ENCODE assay signal across 10 mouse cellular contexts in genomic region chr2:30995432-30995996, GRCm38 (mm10). TPM values are rescaled to one million over a fixed set of nuclear protein-coding genes. Genes with fewer than 3 reads are reported as not detected.
DNase-seq lines count a peak whose midpoint lies in the region; ATAC-seq and TF ChIP-seq lines count a peak whose summit lies in the region.
"Had no signal": no experiment of that assay in that cellular context is flagged by ENCODE, and none has a peak within 500 bp of the region (broad histone marks: within the 10 kb centered on the region; RNA-seq: fewer than 3 reads in every experiment).

No protein-coding gene starts in this region.

- no peak overlapping the region for H3K9ac ChIP-seq in intestine, postnatal 0 days (ENCODE audit: low read depth, low read length)
- H3K9ac ChIP-seq: hindbrain, embryonic 14.5 days; limb, embryonic 15.5 days had no signal

- H3K4me1 ChIP-seq in heart, embryonic 10.5 days, result peaks cover 25% of the 10 kb centered on the region
- H3K4me1 ChIP-seq in intestine, postnatal 0 days (replicated peaks; ENCODE audit: control insufficient read depth, insufficient read depth, low read length), result no peaks in the 10 kb centered on the region

- no peak overlapping the region for H3K4me2 ChIP-seq in intestine, postnatal 0 days (replicated peaks; ENCODE audit: low read depth)
- H3K4me2 ChIP-seq: hindbrain, embryonic 14.5 days; limb, embryonic 15.5 days had no signal

- H3K9me3 ChIP-seq in heart, embryonic 10.5 days, result no peaks in the 10 kb centered on the region
- H3K9me3 ChIP-seq in intestine, postnatal 0 days (ENCODE audit: control insufficient read depth), result no peaks in the 10 kb centered on the region
- H3K9me3 ChIP-seq: limb, embryonic 15.5 days had no signal

- 70% methylated on average over 11 of the region's 11 CpGs for WGBS in heart, embryonic 10.5 days
- WGBS in intestine, postnatal 0 days, result 80% methylated on average over 11 of the region's 11 CpGs

- TF ChIP-seq CTCF in gastrocnemius, adult 2 months (IDR thresholded peaks at IDR 0.05), result no peak
- no peak for TF ChIP-seq CTCF in left cerebral cortex, adult 2 months (IDR thresholded peaks at IDR 0.05)
- TF ChIP-seq CTCF in intestine, postnatal 0 days (IDR thresholded peaks at IDR 0.05; ENCODE audit: low read depth), result no peak

- H3K27me3 ChIP-seq in heart, embryonic 10.5 days (ENCODE audit: insufficient read depth, poor library complexity, severe bottlenecking), result no peaks in the 10 kb centered on the region
- H3K27me3 ChIP-seq in intestine, postnatal 0 days (replicated peaks; ENCODE audit: control insufficient read depth, insufficient read depth, low read length), result no peaks in the 10 kb centered on the region
- H3K27me3 ChIP-seq: limb, embryonic 15.5 days had no signal

- peak; percentile 60 for DNase-seq in gastrocnemius, adult 2 months
- DNase-seq in gastrocnemius, postnatal 4 days (ENCODE audit: low spot score in 2 of 2), result no peak
- DNase-seq in NIH3T3 (ENCODE audit: low read depth), result peak; percentile 52
- DNase-seq in heart, embryonic 10.5 days (ENCODE audit: low spot score), result no peak
- peak; percentile 37 for DNase-seq in kidney, postnatal 10 days
- DNase-seq in right cerebral cortex, adult 2 months (ENCODE audit: low spot score in 2 of 2), result no peak
- no peak for DNase-seq in left cerebral cortex, adult 2 months (ENCODE audit: extremely low spot score in 1 of 2, low spot score in 2 of 2)

- peaks cover 14% of the 10 kb centered on the region for H3K36me3 ChIP-seq in heart, embryonic 10.5 days
- H3K36me3 ChIP-seq in intestine, postnatal 0 days (ENCODE audit: control insufficient read depth, insufficient read depth), result no peaks in the 10 kb centered on the region

- peak overlapping the region; percentile 50 for H3K27ac ChIP-seq in gastrocnemius, adult 2 months
- peak overlapping the region; percentile 79 for H3K27ac ChIP-seq in heart, embryonic 10.5 days
- H3K27ac ChIP-seq in left cerebral cortex, adult 2 months, result no peak overlapping the region
- H3K27ac ChIP-seq in intestine, postnatal 0 days (ENCODE audit: low read depth, low read length), result no peak overlapping the region
- H3K27ac ChIP-seq: hindbrain, embryonic 14.5 days; limb, embryonic 15.5 days had no signal

- no peak for ATAC-seq in intestine, postnatal 0 days

- peak overlapping the region; percentile 4 for H3K4me3 ChIP-seq in gastrocnemius, adult 2 months
- H3K4me3 ChIP-seq in heart, embryonic 10.5 days, result no peak overlapping the region
- no peak overlapping the region for H3K4me3 ChIP-seq in left cerebral cortex, adult 2 months
- H3K4me3 ChIP-seq in intestine, postnatal 0 days (ENCODE audit: low read depth, low read length), result no peak overlapping the region
- H3K4me3 ChIP-seq: limb, embryonic 15.5 days had no signal

- intact Hi-C loops in gastrocnemius, adult 2 months (cut with DNase I), result no loop called here
- intact Hi-C loops in left cerebral cortex, adult 2 months (cut with DNase I), result no loop called here

RNA-seq across cellular contexts. Expression of gene Usp20, which starts 13.4 kb away (rescaled TPM):
- total RNA-seq in gastrocnemius, adult 2 months (2021), result 10 to 100 TPM in 1 of 2 experiments, 1 to 10 TPM in 1; 8.7 to 10.6 TPM
- 10 to 100 TPM; 40.0 to 44.8 TPM for total RNA-seq in gastrocnemius, postnatal 4 days (2021)
- 15.7 and 21.5 TPM in 2 replicates for polyA plus RNA-seq in heart, embryonic 10.5 days (2016; fragmentation: Nextera tagmentation; extraction: Ambion mirVana)
- total RNA-seq in left cerebral cortex, adult 2 months (2021), result 10 to 100 TPM; 76.0 to 82.8 TPM
- 4.0 and 5.2 TPM in 2 replicates for polyA plus RNA-seq in intestine, postnatal 0 days (2015; fragmentation: Nextera tagmentation; extraction: Ambion mirVana)

RNA-seq across cellular contexts. Expression of gene BC005624, which starts 13.5 kb away (rescaled TPM):
- 10 to 100 TPM; 25.9 to 26.6 TPM for total RNA-seq in gastrocnemius, adult 2 months (2021)
- total RNA-seq in gastrocnemius, postnatal 4 days (2021), result 10 to 100 TPM; 17.4 to 21.3 TPM
- polyA plus RNA-seq in heart, embryonic 10.5 days (2016; fragmentation: Nextera tagmentation; extraction: Ambion mirVana), result 36.9 and 42.6 TPM in 2 replicates
- total RNA-seq in left cerebral cortex, adult 2 months (2021), result 10 to 100 TPM; 65.0 to 68.6 TPM
- polyA plus RNA-seq in intestine, postnatal 0 days (2015; fragmentation: Nextera tagmentation; extraction: Ambion mirVana), result 28.2 and 29.3 TPM in 2 replicates

RNA-seq across cellular contexts. Expression of gene Tor1a, which starts 27.8 kb away (rescaled TPM):
- 1 to 10 TPM; 6.9 to 8.5 TPM for total RNA-seq in gastrocnemius, adult 2 months (2021)
- total RNA-seq in gastrocnemius, postnatal 4 days (2021), result 10 to 100 TPM; 21.4 to 23.1 TPM
- polyA plus RNA-seq in heart, embryonic 10.5 days (2016; fragmentation: Nextera tagmentation; extraction: Ambion mirVana), result 65.1 and 80.5 TPM in 2 replicates
- 10 to 100 TPM; 38.0 to 43.2 TPM for total RNA-seq in left cerebral cortex, adult 2 months (2021)
- polyA plus RNA-seq in intestine, postnatal 0 days (2015; fragmentation: Nextera tagmentation; extraction: Ambion mirVana), result 90.3 and 95.4 TPM in 2 replicates

RNA-seq across cellular contexts. Expression of gene Tor1b, which starts 42.8 kb away (rescaled TPM):
- 10 to 100 TPM; 23.4 to 24.0 TPM for total RNA-seq in gastrocnemius, adult 2 months (2021)
- total RNA-seq in gastrocnemius, postnatal 4 days (2021), result 10 to 100 TPM; 29.3 to 30.4 TPM
- polyA plus RNA-seq in heart, embryonic 10.5 days (2016; fragmentation: Nextera tagmentation; extraction: Ambion mirVana), result 24.6 and 25.4 TPM in 2 replicates
- 10 to 100 TPM; 28.0 to 32.9 TPM for total RNA-seq in left cerebral cortex, adult 2 months (2021)
- 13.3 and 14.6 TPM in 2 replicates for polyA plus RNA-seq in intestine, postnatal 0 days (2015; fragmentation: Nextera tagmentation; extraction: Ambion mirVana)

Comparison
In these comparisons a context has a peak if more than half of its experiments do, and no peak if none do; other contexts are left out.
1. DNase-seq: peak in gastrocnemius, adult 2 months (single experiment), NIH3T3 (single experiment) and kidney, postnatal 10 days (single experiment); none in gastrocnemius, postnatal 4 days (0 of 2), heart, embryonic 10.5 days (single experiment), right cerebral cortex, adult 2 months (0 of 2) and left cerebral cortex, adult 2 months (0 of 2).
2. H3K27ac ChIP-seq: peak in gastrocnemius, adult 2 months (single experiment) and heart, embryonic 10.5 days (single experiment); none in left cerebral cortex, adult 2 months (single experiment) and intestine, postnatal 0 days (single experiment).